Mouse (Mus musculus) layer of hippocampus, adult 2 months (tissue): Measurements from ENCODE around the gene Efs. TPM values are rescaled to one million over a fixed set of nuclear protein-coding genes. Genes with fewer than 3 reads are reported as not detected.
"Not testable (repeated sequence)": the region's sequence is repeated elsewhere in the genome, so short reads cannot be mapped to it uniquely, and the experiment has no call there.

Experiments
- DNase-seq, 2 experiments: peaks; one replicate each; pipeline ENCODE4 v3.0.0; 2022; ENCODE audit warnings: low spot score in 2 of 2
- H3K27ac ChIP-seq: fragments of 200-600 bp; 2 replicates; pipeline ENCODE4 v1.8.1; 2022
- H3K4me3 ChIP-seq: fragments of 200-600 bp; 2 replicates; pipeline ENCODE4 v1.8.1; 2022; ENCODE audit warnings: mild to moderate bottlenecking
- CTCF ChIP-seq: fragments of 200-600 bp; conservative IDR thresholded peaks from 2 replicates; pipeline ENCODE4 v1.8.1; 2022; ENCODE audit warnings: antibody characterized with exemption, mild to moderate bottlenecking, moderate library complexity
- long read RNA-seq, 2 experiments: library from polyadenylated mRNA; stranded (forward); transcript quantifications; one replicate each; pipeline ENCODE4 v2.0.0; 2021; ENCODE audit warnings: borderline mapping rate in 2 of 2
- total RNA-seq, 2 experiments: library from RNA; stranded (reverse); gene quantifications; 2 replicates each; pipeline ENCODE4 v1.2.3; 2021

The Efs gene
- 10 to 100 TPM; 10.6 to 11.2 TPM for total RNA-seq
- long read RNA-seq, experiment 1, transcript Efs-201 (6 exons, 2,705 nt): major isoform, 19 of 25 reads
- long read RNA-seq, experiment 1, partial matches to known transcripts: 2 of 25 reads
- long read RNA-seq, experiment 1, other reads (novel, unspliced or antisense): 4 of 25 reads
- long read RNA-seq, experiment 2, transcript Efs-201 (6 exons, 2,705 nt): major isoform, 11 of 14 reads
- long read RNA-seq, experiment 2, partial matches to known transcripts: 0 of 14 reads
- long read RNA-seq, experiment 2, other reads (novel, unspliced or antisense): 3 of 14 reads

GRCm38 (mm10) chr14:54925349-54926342 is at the start of gene Efs:
Gene Efs, minus strand, starts transcription at chr14:54926126.
- Histone ChIP-seq H3K27ac (peak within 1 kb of the TSS; percentile 93), H3K4me3 (peak within 1 kb of the TSS; percentile 61)
- no peak for TF ChIP-seq CTCF
- DNase-seq: peak in 1 of 2 experiments; percentile 42

- DNase-seq: peak in 1 of 2 experiments; percentile 70
- no peak for TF ChIP-seq CTCF
- Histone ChIP-seq H3K27ac (peak overlapping the region; percentile 73), H3K4me3 (no peak overlapping the region)
Observed at GRCm38 (mm10) chr14:54974068-54974791, 48.3 kb upstream of the Efs start.

GRCm38 (mm10) chr14:54972786-54973185 is 46.9 kb upstream of the Efs start:
- not testable (repeated sequence) for DNase-seq, H3K4me3 ChIP-seq, H3K27ac ChIP-seq

- no peak for DNase-seq
- no peak for TF ChIP-seq CTCF
- Histone ChIP-seq H3K4me3 (no peak overlapping the region), H3K27ac (no peak overlapping the region)
Observed at GRCm38 (mm10) chr14:54968344-54968743, 42.4 kb upstream of the Efs start.

GRCm38 (mm10) chr14:54967874-54968273 is 41.9 kb upstream of the Efs start:
- Histone ChIP-seq H3K4me3 (no peak overlapping the region), H3K27ac (no peak overlapping the region)
- no peak for TF ChIP-seq CTCF
- no peak for DNase-seq

- no peak for TF ChIP-seq CTCF
- no peak within 1 kb of the TSS for H3K4me3 ChIP-seq
- no peak within 1 kb of the TSS for H3K27ac ChIP-seq
- DNase-seq: no peak
Observed at GRCm38 (mm10) chr14:54966320-54966977, 40.5 kb upstream of the Efs start, which contains the start of gene Myh6. Gene Myh6, minus strand, starts transcription at chr14:54966927.

GRCm38 (mm10) chr14:54965631-54966030 is 39.7 kb upstream of the Efs start:
- TF ChIP-seq CTCF: no peak
- no peak for DNase-seq
- H3K27ac ChIP-seq: no peak overlapping the region
- H3K4me3 ChIP-seq: no peak overlapping the region

- TF ChIP-seq CTCF: no peak
- Histone ChIP-seq H3K27ac (no peak overlapping the region), H3K4me3 (no peak overlapping the region)
- no peak for DNase-seq
Observed at GRCm38 (mm10) chr14:54965044-54965443, 39.1 kb upstream of the Efs start.

- H3K4me3 ChIP-seq: no peak overlapping the region
- no peak for DNase-seq
Observed at GRCm38 (mm10) chr14:54963727-54964126, 37.8 kb upstream of the Efs start.

GRCm38 (mm10) chr14:54962714-54963113 is 36.8 kb upstream of the Efs start:
- no peak for DNase-seq
- TF ChIP-seq CTCF: no peak
- H3K4me3 ChIP-seq: no peak overlapping the region
- no peak overlapping the region for H3K27ac ChIP-seq

More at GRCm38 (mm10) chr14:54963727-54964126, 37.8 kb upstream of the Efs start:
- TF ChIP-seq CTCF: no peak
- no peak overlapping the region for H3K27ac ChIP-seq

- Histone ChIP-seq H3K27ac (no peak overlapping the region), H3K4me3 (no peak overlapping the region)
- TF ChIP-seq CTCF: no peak
- DNase-seq: no peak
Observed at GRCm38 (mm10) chr14:54961487-54961886, 35.6 kb upstream of the Efs start.

GRCm38 (mm10) chr14:54960769-54961168 is 34.8 kb upstream of the Efs start:
- no peak for TF ChIP-seq CTCF
- DNase-seq: peak; percentile 69 to 73
- no peak overlapping the region for H3K4me3 ChIP-seq
- H3K27ac ChIP-seq: no peak overlapping the region

GRCm38 (mm10) chr14:54959853-54960613 is 34.1 kb upstream of the Efs start:
- DNase-seq, H3K27ac ChIP-seq, H3K4me3 ChIP-seq: not testable (repeated sequence)
